Mouse (Mus musculus) MEL (cell line): ENCODE measurements around the gene Sbno2. TPM values are rescaled to one million over a fixed set of nuclear protein-coding genes. Genes with fewer than 3 reads are reported as not detected.
A peak's percentile ranks its signal among the peaks of the same experiment; 100 is the strongest.

ENCODE experiments used
- DNase-seq: peaks from one replicate; pipeline ENCODE4 v3.0.0; 2011; ENCODE audit warnings: low read depth, low spot score
- H3K27ac ChIP-seq: 2 replicates; pipeline ENCODE4 v1.5.1; 2012; ENCODE audit warnings: low read depth, mild to moderate bottlenecking, control low read depth, low read length, moderate library complexity; ENCODE audit not compliant: control insufficient read depth
- H3K27me3 ChIP-seq, 2 experiments: fragments of 150-350 bp in 1 of 2; sonication (generic) in 1 of 2; 2 replicates each; pipeline ENCODE4 v1.6.1; 2012; ENCODE audit warnings: low read length in 2 of 2, mild to moderate bottlenecking in 2 of 2, improper control_type of control experiment in 1 of 2, moderate library complexity in 1 of 2; ENCODE audit not compliant: insufficient read depth in 2 of 2, control insufficient read depth in 1 of 2
- H3K36me3 ChIP-seq, 2 experiments: 2 replicates each; pipeline ENCODE4 v1.6.1; 2012 to 2014; ENCODE audit warnings: low read length in 2 of 2, improper control_type of control experiment in 1 of 2, inconsistent platforms in 1 of 2, mild to moderate bottlenecking in 1 of 2; ENCODE audit not compliant: insufficient read depth in 2 of 2, control insufficient read depth in 1 of 2
- H3K4me1 ChIP-seq, 2 experiments: fragments of 150-350 bp in 1 of 2; sonication (generic) in 1 of 2; 2 replicates each; pipeline ENCODE4 v1.6.1; 2012; ENCODE audit warnings: low read length in 2 of 2, improper control_type of control experiment in 1 of 2, mild to moderate bottlenecking in 1 of 2; ENCODE audit not compliant: insufficient read depth in 2 of 2, control insufficient read depth in 1 of 2
- H3K4me3 ChIP-seq, 2 experiments: fragments of 150-350 bp in 1 of 2; sonication (generic) in 1 of 2; 2 replicates each; pipeline ENCODE4 v1.5.1; 2012; ENCODE audit warnings: low read depth in 2 of 2, low read length in 2 of 2, mild to moderate bottlenecking in 2 of 2, moderate library complexity in 2 of 2, control low read depth in 1 of 2, improper control_type of control experiment in 1 of 2; ENCODE audit not compliant: control insufficient read depth in 1 of 2, insufficient read depth in 1 of 2
- H3K79me2 ChIP-seq: 2 replicates; pipeline ENCODE4 v1.6.1; 2012; ENCODE audit warnings: mild to moderate bottlenecking, low read length, moderate library complexity; ENCODE audit not compliant: control insufficient read depth, poor library complexity, insufficient read depth
- H3K9ac ChIP-seq: 2 replicates; pipeline ENCODE4 v1.6.1; 2012; ENCODE audit warnings: low read depth, mild to moderate bottlenecking, control low read depth, low read length, moderate library complexity; ENCODE audit not compliant: control insufficient read depth, poor library complexity, severe bottlenecking
- H3K9me3 ChIP-seq: fragments of 150-350 bp; sonication (generic); replicated peaks from 2 replicates; pipeline ENCODE4 v1.6.1; 2012; ENCODE audit warnings: mild to moderate bottlenecking, low read length, improper control_type of control experiment, moderate library complexity; ENCODE audit not compliant: insufficient read depth
- CHD2 ChIP-seq: IDR thresholded peaks from 2 replicates; pipeline ENCODE4 v1.6.1; 2011; ENCODE audit warnings: low read length, improper control_type of control experiment
- CTCF ChIP-seq, 3 experiments: IDR thresholded peaks in 2 of 3; conservative IDR thresholded peaks in 1 of 3; 2 replicates each; pipeline ENCODE4 v1.5.1; 2011 to 2012; ENCODE audit warnings: low read length in 3 of 3, low read depth in 2 of 3, mild to moderate bottlenecking in 2 of 3, improper control_type of control experiment in 1 of 3, inconsistent platforms in 1 of 3, mixed read lengths in 1 of 3, moderate library complexity in 1 of 3; ENCODE audit not compliant: control insufficient read depth in 1 of 3, insufficient read depth in 1 of 3, poor library complexity in 1 of 3, severe bottlenecking in 1 of 3
- E2F4 ChIP-seq: IDR thresholded peaks from 2 replicates; pipeline ENCODE4 v1.6.1; 2011; ENCODE audit warnings: low read depth, low read length, improper control_type of control experiment, borderline replicate concordance
- ELF1 ChIP-seq: IDR thresholded peaks from 2 replicates; pipeline ENCODE4 v1.6.1; 2014; ENCODE audit warnings: low read depth, mild to moderate bottlenecking, inconsistent platforms, low read length, improper control_type of control experiment, moderate library complexity
- EP300 ChIP-seq, 2 experiments: IDR thresholded peaks; 2 replicates each; pipeline ENCODE4 v1.6.1; 2011; ENCODE audit warnings: improper control_type of control experiment in 2 of 2, low read length in 2 of 2, low read depth in 1 of 2, mild to moderate bottlenecking in 1 of 2
- GABPA ChIP-seq: IDR thresholded peaks from 2 replicates; pipeline ENCODE4 v1.6.1; 2012; ENCODE audit warnings: low read depth, mild to moderate bottlenecking, inconsistent platforms, low read length, improper control_type of control experiment, moderate library complexity
- GATA1 ChIP-seq: IDR thresholded peaks from 2 replicates; pipeline ENCODE4 v1.6.1; 2011; ENCODE audit warnings: low read depth, low read length, improper control_type of control experiment
- HCFC1 ChIP-seq: IDR thresholded peaks from 2 replicates; pipeline ENCODE4 v1.6.1; 2012; ENCODE audit warnings: low read depth, mild to moderate bottlenecking, inconsistent platforms, low read length, improper control_type of control experiment, moderate library complexity
- KAT2A ChIP-seq: conservative IDR thresholded peaks from 2 replicates; pipeline ENCODE4 v1.6.1; 2012; ENCODE audit warnings: low read depth, low read length, improper control_type of control experiment, inconsistent platforms
- MAFK ChIP-seq: IDR thresholded peaks from 2 replicates; pipeline ENCODE4 v1.6.1; 2011; ENCODE audit warnings: low read depth, mild to moderate bottlenecking, low read length, improper control_type of control experiment, borderline replicate concordance
- MXI1 ChIP-seq: IDR thresholded peaks from 2 replicates; pipeline ENCODE4 v1.6.1; 2011; ENCODE audit warnings: mild to moderate bottlenecking, low read depth, low read length, improper control_type of control experiment
- MYC ChIP-seq: IDR thresholded peaks from 2 replicates; pipeline ENCODE4 v1.6.1; 2011; ENCODE audit warnings: low read depth, mild to moderate bottlenecking, low read length, improper control_type of control experiment, moderate library complexity
- NELFE ChIP-seq: IDR thresholded peaks from 2 replicates; pipeline ENCODE4 v1.6.1; 2011; ENCODE audit warnings: low read depth, low read length, improper control_type of control experiment
- NRF1 ChIP-seq: IDR thresholded peaks from 2 replicates; pipeline ENCODE4 v1.6.1; 2014; ENCODE audit warnings: low read depth, mild to moderate bottlenecking, inconsistent platforms, low read length, improper control_type of control experiment, moderate library complexity; ENCODE audit not compliant: poor library complexity, insufficient read depth, severe bottlenecking
- POLR2A ChIP-seq, 2 experiments: IDR thresholded peaks; 2 replicates each; pipeline ENCODE4 v1.6.1; 2011 to 2012; ENCODE audit warnings: low read length in 2 of 2, mild to moderate bottlenecking in 2 of 2, control low read depth in 1 of 2, improper control_type of control experiment in 1 of 2, low read depth in 1 of 2, moderate library complexity in 1 of 2; ENCODE audit not compliant: control insufficient read depth in 1 of 2, insufficient read depth in 1 of 2, poor library complexity in 1 of 2
- POLR2AphosphoS2 ChIP-seq: IDR thresholded peaks from 2 replicates; pipeline ENCODE4 v1.6.1; 2011; ENCODE audit warnings: low read length, improper control_type of control experiment
- POLR2AphosphoS5 ChIP-seq: IDR thresholded peaks from 2 replicates; pipeline ENCODE4 v1.6.1; 2012; ENCODE audit warnings: low read depth, borderline replicate concordance, mild to moderate bottlenecking, inconsistent platforms, low read length, moderate library complexity, mixed read lengths
- RAD21 ChIP-seq: IDR thresholded peaks from 2 replicates; pipeline ENCODE4 v1.6.1; 2011; ENCODE audit warnings: mild to moderate bottlenecking, low read depth, low read length, improper control_type of control experiment
- SMC3 ChIP-seq: IDR thresholded peaks from 2 replicates; pipeline ENCODE4 v1.6.1; 2011; ENCODE audit warnings: low read depth, low read length, improper control_type of control experiment
- TAL1 ChIP-seq: IDR thresholded peaks from 2 replicates; pipeline ENCODE4 v1.6.1; 2012; ENCODE audit warnings: mild to moderate bottlenecking, inconsistent platforms, low read length, moderate library complexity, mixed read lengths
- UBTF ChIP-seq: IDR thresholded peaks from 2 replicates; pipeline ENCODE4 v1.6.1; 2012; ENCODE audit warnings: low read depth, mild to moderate bottlenecking, inconsistent platforms, low read length, improper control_type of control experiment, moderate library complexity, borderline replicate concordance; ENCODE audit not compliant: insufficient read depth
- ZC3H11A ChIP-seq: IDR thresholded peaks from 2 replicates; pipeline ENCODE4 v1.6.1; 2012; ENCODE audit warnings: low read depth, mild to moderate bottlenecking, inconsistent platforms, low read length, improper control_type of control experiment
- polyA plus RNA-seq, 2 experiments: library from polyadenylated mRNA; stranded (reverse) in 1 of 2; unstranded in 1 of 2; fragments of >175 nt in 1 of 2; fragments of >200 nt in 1 of 2; gene quantifications; 2 replicates each; pipeline versions ENCODE4 v1.2.1 to v1.2.4; 2012; ENCODE audit warnings: low replicate concordance in 2 of 2, low read depth in 1 of 2; ENCODE audit not compliant: insufficient read length in 2 of 2, insufficient read depth in 1 of 2, missing spikeins in 1 of 2
- total RNA-seq: library from RNA; depleted of rRNA; stranded (reverse); fragments of 300-350 nt; gene quantifications from 2 replicates; pipeline ENCODE4 v1.2.3, GENCODE M21; 2012

Sbno2 gene
- total and polyA plus RNA-seq, 3 experiments, result 15.8 to 29.0 TPM; not detected in 1

GRCm38 (mm10) chr10:80131952-80132350 is 26.6 kb upstream of the Sbno2 start:
- TF ChIP-seq RAD21 (no peak), E2F4 (no peak), EP300 (IDR thresholded peaks at IDR 0.05; ENCODE audit: low read depth in 1 of 2, low read length in 2 of 2) (no peak)
- TF ChIP-seq, all 39 proteins: peak for 0
- Histone ChIP-seq H3K4me3 (no peak overlapping the region), H3K79me2 (no peaks in the 10 kb centered on the region), H3K9me3 (no peaks in the 10 kb centered on the region), H3K27ac (no peak overlapping the region), H3K4me1 (no peaks in the 10 kb centered on the region), H3K9ac (no peak overlapping the region), H3K36me3 (no peaks in the 10 kb centered on the region), H3K27me3 (no peaks in the 10 kb centered on the region)
- DNase-seq, result no peak

GRCm38 (mm10) chr10:80131316-80131951 is 26.1 kb upstream of the Sbno2 start:
- H3K36me3 ChIP-seq, result no peaks in the 10 kb centered on the region
- no peaks in the 10 kb centered on the region for H3K9me3 ChIP-seq
- TF ChIP-seq NRF1, result no peak
- TF ChIP-seq POLR2AphosphoS5, result peak; percentile 19; the same call in 1 of the 2 replicates
- no peak for TF ChIP-seq GATA1
- no peak for TF ChIP-seq ELF1
- no peak for TF ChIP-seq E2F4
- no peaks in the 10 kb centered on the region for H3K4me1 ChIP-seq
- H3K4me3 ChIP-seq, result no peak overlapping the region
- DNase-seq, result no peak
- H3K79me2 ChIP-seq, result no peaks in the 10 kb centered on the region
- no peak overlapping the region for H3K9ac ChIP-seq
- no peaks in the 10 kb centered on the region for H3K27me3 ChIP-seq
- H3K27ac ChIP-seq, result no peak overlapping the region

GRCm38 (mm10) chr10:80130403-80131031 is 25.1 kb upstream of the Sbno2 start:
- H3K4me3 ChIP-seq, result no peak overlapping the region
- no peak for TF ChIP-seq RAD21
- TF ChIP-seq MXI1, result no peak
- no peak for TF ChIP-seq TAL1
- TF ChIP-seq MAFK, result no peak
- TF ChIP-seq EP300 (IDR thresholded peaks at IDR 0.05; ENCODE audit: low read depth in 1 of 2, low read length in 2 of 2), result no peak
- no peak for TF ChIP-seq NELFE
- no peak for TF ChIP-seq CTCF (IDR thresholded peaks at IDR 0.05 in 2 of 3, conservative IDR thresholded peaks at IDR 0.05 in 1 of 3; ENCODE audit: control insufficient read depth in 1 of 3, insufficient read depth in 1 of 3, low read depth in 2 of 3, low read length in 3 of 3, poor library complexity in 1 of 3, severe bottlenecking in 1 of 3)
- TF ChIP-seq MYC, result no peak
- no peak; a peak in 1 of 4 replicates for TF ChIP-seq POLR2A (IDR thresholded peaks at IDR 0.05; ENCODE audit: control insufficient read depth in 1 of 2, insufficient read depth in 1 of 2, low read depth in 1 of 2, low read length in 2 of 2, poor library complexity in 1 of 2)
- TF ChIP-seq ZC3H11A, result no peak
- no peak for TF ChIP-seq KAT2A
- no peak for TF ChIP-seq UBTF
- no peak for TF ChIP-seq SMC3
- no peak for TF ChIP-seq GABPA
- no peak for TF ChIP-seq POLR2AphosphoS2
- no peak for TF ChIP-seq CHD2
- TF ChIP-seq POLR2AphosphoS5, result no peak
- TF ChIP-seq HCFC1, result no peak
- no peak overlapping the region for H3K27ac ChIP-seq

More at GRCm38 (mm10) chr10:80130403-80131031, 25.1 kb upstream of the Sbno2 start:
- no peaks in the 10 kb centered on the region for H3K4me1 ChIP-seq
- no peaks in the 10 kb centered on the region for H3K27me3 ChIP-seq
- no peak overlapping the region for H3K9ac ChIP-seq
- no peak for DNase-seq
- H3K9me3 ChIP-seq, result no peaks in the 10 kb centered on the region
- H3K79me2 ChIP-seq, result no peaks in the 10 kb centered on the region; the same call in 1 of the 2 replicates
- no peaks in the 10 kb centered on the region; a peak in 1 of 4 replicates for H3K36me3 ChIP-seq
